Mouse (Mus musculus) gastrocnemius, postnatal 4 days (tissue): ENCODE data around the gene Glipr1l1. TPM values are rescaled to one million over a fixed set of nuclear protein-coding genes. Genes with fewer than 3 reads are reported as not detected.
"Not testable (repeated sequence)": the region's sequence is repeated elsewhere in the genome, so short reads cannot be mapped to it uniquely, and the experiment has no call there.

Experiments used
- DNase-seq, 2 experiments: peaks; one replicate each; pipeline ENCODE4 v3.0.0; 2021 to 2022; ENCODE audit warnings: low spot score in 2 of 2, mixed read lengths in 2 of 2
- long read RNA-seq, 2 experiments: library from polyadenylated mRNA; stranded (forward); transcript quantifications; one replicate each; pipeline ENCODE4 v2.0.0; 2021
- total RNA-seq, 2 experiments: library from RNA; stranded (reverse); gene quantifications; 2 replicates each; pipeline ENCODE4 v1.2.3; 2021

Glipr1l1 gene
- total RNA-seq, result not detected
- long read RNA-seq, experiment 1, result 0 reads
- long read RNA-seq, experiment 2, result 0 reads

GRCm38 (mm10) chr10:112059702-112060582, at the start of gene Glipr1l1:
TSS of gene Glipr1l1 (plus strand) at chr10:112060189.
- peak in 1 of 2 experiments; percentile 39 for DNase-seq

- DNase-seq, result no peak
Observed at GRCm38 (mm10) chr10:112023585-112023984, 36.4 kb upstream of the Glipr1l1 start.

- not testable (repeated sequence) for DNase-seq
Observed at GRCm38 (mm10) chr10:112028689-112029088, 31.3 kb upstream of the Glipr1l1 start.

- not testable (repeated sequence) for DNase-seq
Observed at GRCm38 (mm10) chr10:112043523-112043922, 16.5 kb upstream of the Glipr1l1 start.

GRCm38 (mm10) chr10:112044283-112044682, 15.7 kb upstream of the Glipr1l1 start:
- not testable (repeated sequence) for DNase-seq

GRCm38 (mm10) chr10:112051220-112051619, 8.8 kb upstream of the Glipr1l1 start:
- DNase-seq, result no peak

GRCm38 (mm10) chr10:112051956-112052355, 8.0 kb upstream of the Glipr1l1 start:
- not testable (repeated sequence) for DNase-seq

GRCm38 (mm10) chr10:112060583-112060934, 570 bp downstream of the Glipr1l1 start:
- DNase-seq, result not testable (repeated sequence)

GRCm38 (mm10) chr10:112080044-112080443, 20.1 kb downstream of the Glipr1l1 start:
- no peak for DNase-seq

- no peak for DNase-seq
Observed at GRCm38 (mm10) chr10:112083157-112083556, 23.2 kb downstream of the Glipr1l1 start, which contains the start of gene Glipr1l2. TSS of gene Glipr1l2 (plus strand) at chr10:112083354.

GRCm38 (mm10) chr10:112105785-112106184, 45.8 kb downstream of the Glipr1l1 start:
- peak in 1 of 2 experiments; percentile 33 for DNase-seq

- DNase-seq, result no peak
Observed at GRCm38 (mm10) chr10:112110401-112110800, 50.4 kb downstream of the Glipr1l1 start.

GRCm38 (mm10) chr10:112125090-112125489, 65.1 kb downstream of the Glipr1l1 start:
- DNase-seq, result not testable (repeated sequence)

- not testable (repeated sequence) for DNase-seq
Observed at GRCm38 (mm10) chr10:112127682-112128230, 67.8 kb downstream of the Glipr1l1 start.

Other genes with a start within 250 kb of the Glipr1l1 start
- gene Krr1, start 87.5 kb upstream of the Glipr1l1 start, total RNA-seq, result 10 to 100 TPM; 25.1 to 25.2 TPM
- under 1 TPM; 0.91 to 0.93 TPM for gene Glipr1, start 57.6 kb upstream of the Glipr1l1 start, total RNA-seq
- not detected for gene Glipr1l2, start 23.2 kb downstream of the Glipr1l1 start, total RNA-seq
- not detected for gene Glipr1l3, start 100.1 kb downstream of the Glipr1l1 start, total RNA-seq
- under 1 TPM in 1 of 2 experiments, not detected in 1; 0.10 TPM for gene Caps2, start 103.4 kb downstream of the Glipr1l1 start, total RNA-seq
- 1 to 10 TPM; 1.1 TPM for gene Kcnc2, start 210.9 kb downstream of the Glipr1l1 start, total RNA-seq